Mouse (Mus musculus): ENCODE results near the gene Sf3a2.
"Not testable (repeated sequence)": the region's sequence is repeated elsewhere in the genome, so short reads cannot be mapped to it uniquely, and the experiment has no call there.

The Sf3a2 gene

DNA sequence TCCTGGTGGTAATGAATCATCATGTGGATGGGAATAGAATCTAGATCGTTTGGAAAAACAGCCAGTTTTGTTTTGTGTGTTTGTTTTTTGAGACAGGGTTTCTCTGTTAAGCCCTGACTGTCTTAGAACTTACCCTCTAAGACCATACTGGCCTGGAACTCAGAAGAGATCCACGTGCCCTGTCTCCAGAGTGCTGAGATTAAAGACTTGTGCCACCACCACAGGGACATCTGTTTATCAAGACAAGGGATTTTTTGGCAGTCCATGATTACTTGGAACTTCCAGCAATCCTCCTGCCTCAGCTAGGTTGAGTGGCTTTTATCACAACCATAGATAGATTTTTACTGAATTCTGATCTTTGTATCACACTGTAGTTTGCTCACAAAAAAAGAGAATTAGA, 26.8 kb downstream of the Sf3a2 start:
- no peak for DNase-seq (ENCODE audit: low spot score)

DNA sequence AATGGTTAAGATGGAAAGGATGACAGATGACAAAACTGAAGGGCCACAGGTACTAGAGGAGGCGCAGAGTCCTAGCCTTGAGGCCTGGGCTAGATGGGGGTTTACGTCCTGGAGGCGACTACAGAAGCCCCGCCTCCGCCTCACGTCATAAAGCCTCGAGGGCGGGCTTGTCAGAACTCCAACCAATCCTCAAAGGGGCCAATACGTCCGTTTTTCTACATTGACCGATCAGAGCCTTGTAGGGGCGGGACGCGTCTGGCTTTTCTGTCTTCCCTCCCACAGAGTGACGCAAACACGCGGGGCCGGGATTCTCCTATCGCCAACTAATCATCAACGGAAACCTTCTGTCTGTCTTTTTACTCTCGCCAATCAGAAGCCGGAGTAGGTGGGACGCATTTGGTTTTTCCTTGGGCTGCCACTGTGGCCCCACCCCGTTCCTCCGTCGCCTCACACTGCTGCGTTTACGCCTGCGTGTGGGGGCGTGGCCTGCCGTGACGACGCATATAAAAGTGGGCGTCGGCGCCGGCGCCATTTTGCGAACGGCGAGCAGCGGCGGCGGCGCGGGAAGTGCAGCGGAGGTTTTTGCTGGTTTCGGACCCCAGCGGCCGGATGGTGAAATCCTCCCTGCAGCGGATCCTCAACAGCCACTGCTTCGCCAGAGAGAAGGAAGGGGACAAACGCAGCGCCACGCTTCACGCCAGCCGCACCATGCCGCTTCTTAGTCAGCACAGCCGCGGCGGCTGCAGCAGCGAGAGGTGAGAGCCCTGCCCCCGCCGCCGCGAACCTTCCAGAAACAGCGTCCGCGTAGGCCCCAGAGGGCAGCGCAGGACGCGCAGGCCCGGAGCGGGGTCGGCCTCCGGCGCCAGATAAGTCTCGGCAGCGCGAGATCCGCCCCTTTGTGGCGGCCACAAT, 28.4 kb downstream of the Sf3a2 start, which contains the start of gene Oaz1:
Gene Oaz1, plus strand, starts transcription at position 506 of the 912 bp plus-strand sequence.
- peak; percentile 96 for DNase-seq (ENCODE audit: low spot score)

- DNase-seq (ENCODE audit: low spot score), result no peak
Observed at GRCm38 (mm10) chr10:80827063-80827869, 29.3 kb downstream of the Sf3a2 start.

- no peak for DNase-seq (ENCODE audit: low spot score)
Observed at GRCm38 (mm10) chr10:80827870-80828420, 29.9 kb downstream of the Sf3a2 start.

GRCm38 (mm10) chr10:80828587-80828986, 30.6 kb downstream of the Sf3a2 start:
- DNase-seq (ENCODE audit: low spot score), result not testable (repeated sequence)

DNA sequence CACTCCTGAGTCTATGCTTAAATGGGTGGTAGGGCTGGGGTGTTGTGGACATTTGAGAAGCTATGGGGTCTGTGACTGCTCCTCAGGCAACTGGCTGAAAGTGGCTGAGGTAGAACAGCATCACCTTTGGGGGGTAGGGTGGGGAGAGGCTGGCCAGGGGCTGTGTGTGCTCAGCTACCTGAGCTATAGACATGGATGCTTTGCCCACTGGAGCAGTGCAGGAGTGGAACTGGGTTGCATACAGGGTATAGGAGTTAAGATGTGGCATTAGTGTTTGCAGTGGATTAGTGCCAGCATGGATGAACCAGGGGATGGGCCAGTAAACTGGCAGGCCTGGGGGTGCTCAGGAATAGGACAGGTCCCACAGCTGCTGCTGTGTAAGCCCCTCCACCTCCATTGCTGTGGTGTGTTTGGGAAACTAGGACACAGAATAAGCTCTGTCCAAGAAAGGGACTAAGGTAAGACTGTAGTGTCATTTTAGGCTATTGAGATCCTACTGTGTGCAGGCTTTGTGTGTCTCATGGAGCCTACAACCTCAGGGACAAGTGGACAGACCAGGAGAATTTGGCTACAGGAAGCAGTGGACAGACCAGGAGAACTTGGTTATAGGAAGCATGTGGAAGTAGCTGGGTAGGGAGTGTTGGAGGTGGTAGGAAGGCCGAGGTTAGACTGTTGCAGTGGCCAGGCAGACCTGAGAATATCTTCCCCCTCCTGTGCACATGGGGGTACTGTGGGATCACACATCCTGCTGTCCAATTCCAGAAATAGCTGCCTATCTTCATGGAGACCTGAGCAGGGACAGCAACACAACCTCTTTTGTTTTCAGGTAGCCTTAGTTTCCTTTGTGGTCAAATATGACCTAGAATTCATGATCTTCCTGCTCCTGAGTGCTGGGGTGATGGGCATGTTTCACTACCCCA, 31.6 kb downstream of the Sf3a2 start:
- no peak for DNase-seq (ENCODE audit: low spot score)

DNA sequence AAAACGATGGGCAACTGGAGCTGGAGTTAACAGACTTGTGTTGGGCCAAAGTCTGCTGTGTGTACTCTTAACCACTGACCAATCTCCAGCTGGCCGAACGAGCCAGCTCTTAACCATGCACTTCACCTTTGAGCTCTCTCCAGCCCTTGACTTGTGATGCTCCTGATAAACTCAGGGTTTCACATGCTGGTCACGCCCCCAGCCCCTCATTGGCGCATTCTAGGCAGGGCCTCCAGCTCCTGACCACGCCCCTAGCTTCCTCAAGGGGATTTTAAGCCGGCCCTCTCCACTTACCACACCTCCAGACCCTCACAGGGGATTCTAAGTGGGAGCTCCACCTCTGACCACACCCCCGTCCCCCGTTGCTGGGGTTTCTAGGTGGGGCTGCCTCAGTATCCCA, 33.1 kb downstream of the Sf3a2 start:
- no peak for DNase-seq (ENCODE audit: low spot score)

GRCm38 (mm10) chr10:80832818-80833217, 34.8 kb downstream of the Sf3a2 start:
- no peak for DNase-seq (ENCODE audit: low spot score)

- DNase-seq (ENCODE audit: low spot score), result no peak
Observed at GRCm38 (mm10) chr10:80835617-80836016, 37.6 kb downstream of the Sf3a2 start.

GRCm38 (mm10) chr10:80836949-80837379, 39.0 kb downstream of the Sf3a2 start:
- no peak for DNase-seq (ENCODE audit: low spot score)

GRCm38 (mm10) chr10:80837827-80838226, 39.8 kb downstream of the Sf3a2 start:
- DNase-seq (ENCODE audit: low spot score), result no peak

DNA sequence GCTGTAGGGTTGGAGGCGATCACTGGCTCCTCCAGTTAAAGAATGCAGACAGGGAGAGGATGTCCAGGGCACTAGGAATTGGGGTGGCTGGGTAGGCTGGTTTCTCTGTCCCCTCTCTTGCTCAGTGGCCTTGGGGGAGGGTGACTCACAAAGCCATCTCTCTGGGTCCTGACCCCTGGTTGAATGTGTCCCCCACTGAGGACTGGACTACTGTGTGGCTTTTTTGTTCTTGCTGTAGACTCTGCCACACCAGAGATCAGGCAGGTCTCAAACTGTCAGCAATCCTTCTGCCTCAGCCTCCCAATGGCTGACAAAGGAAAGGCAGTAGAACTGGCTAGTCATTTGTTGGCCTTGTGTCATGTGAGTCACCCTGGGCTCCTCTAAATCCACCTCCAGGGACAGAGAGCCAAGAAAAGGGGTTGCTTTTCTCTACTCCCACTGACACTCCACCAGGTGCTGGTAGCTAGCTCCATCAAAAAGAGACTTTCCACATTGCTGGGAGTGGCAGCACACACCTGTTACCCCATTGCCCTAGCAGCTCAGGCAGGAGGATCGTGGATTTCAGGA, 40.4 kb downstream of the Sf3a2 start:
- no peak for DNase-seq (ENCODE audit: low spot score)

DNA sequence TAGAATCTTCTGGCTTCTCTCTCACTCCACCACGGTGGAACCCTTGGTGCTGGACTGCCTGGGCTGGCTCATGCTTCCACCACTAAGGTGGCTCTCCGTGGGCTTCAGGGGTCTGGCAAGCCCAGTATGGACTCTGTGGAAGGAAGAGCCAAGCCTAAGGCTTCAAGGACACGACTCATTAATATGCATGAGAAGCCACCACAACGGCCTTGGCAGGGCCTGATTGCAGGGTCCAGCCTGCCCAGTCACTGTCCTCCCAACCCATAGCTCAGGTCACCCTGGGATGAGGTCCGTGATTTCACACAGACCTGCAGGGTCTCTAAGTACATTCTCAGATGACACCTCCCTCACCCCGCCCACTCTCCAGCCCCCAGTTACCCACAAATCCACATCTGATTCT, 41.9 kb downstream of the Sf3a2 start:
- no peak for DNase-seq (ENCODE audit: low spot score)

GRCm38 (mm10) chr10:80841685-80842084, 43.7 kb downstream of the Sf3a2 start:
- DNase-seq (ENCODE audit: low spot score), result no peak

DNA sequence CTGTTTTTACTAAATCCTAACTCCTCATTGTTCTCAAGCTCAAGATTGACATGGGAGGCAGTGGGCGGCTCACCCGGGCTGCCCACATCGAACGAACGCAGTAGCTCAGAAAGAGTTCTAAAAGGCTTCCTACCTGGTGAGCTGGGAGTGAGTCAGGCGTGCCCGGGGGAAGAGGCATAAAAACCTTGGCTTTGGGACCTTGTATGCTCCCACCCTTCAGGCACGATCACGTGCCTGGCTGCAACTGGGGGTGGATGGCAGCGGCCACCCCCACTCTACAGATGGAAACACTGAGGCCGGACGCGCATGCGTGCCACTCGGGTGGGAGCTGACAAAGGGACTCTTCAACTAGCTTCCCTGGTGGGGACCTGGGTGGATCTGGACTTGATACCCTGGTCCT, 44.3 kb downstream of the Sf3a2 start:
- no peak for DNase-seq (ENCODE audit: low spot score)

DNA sequence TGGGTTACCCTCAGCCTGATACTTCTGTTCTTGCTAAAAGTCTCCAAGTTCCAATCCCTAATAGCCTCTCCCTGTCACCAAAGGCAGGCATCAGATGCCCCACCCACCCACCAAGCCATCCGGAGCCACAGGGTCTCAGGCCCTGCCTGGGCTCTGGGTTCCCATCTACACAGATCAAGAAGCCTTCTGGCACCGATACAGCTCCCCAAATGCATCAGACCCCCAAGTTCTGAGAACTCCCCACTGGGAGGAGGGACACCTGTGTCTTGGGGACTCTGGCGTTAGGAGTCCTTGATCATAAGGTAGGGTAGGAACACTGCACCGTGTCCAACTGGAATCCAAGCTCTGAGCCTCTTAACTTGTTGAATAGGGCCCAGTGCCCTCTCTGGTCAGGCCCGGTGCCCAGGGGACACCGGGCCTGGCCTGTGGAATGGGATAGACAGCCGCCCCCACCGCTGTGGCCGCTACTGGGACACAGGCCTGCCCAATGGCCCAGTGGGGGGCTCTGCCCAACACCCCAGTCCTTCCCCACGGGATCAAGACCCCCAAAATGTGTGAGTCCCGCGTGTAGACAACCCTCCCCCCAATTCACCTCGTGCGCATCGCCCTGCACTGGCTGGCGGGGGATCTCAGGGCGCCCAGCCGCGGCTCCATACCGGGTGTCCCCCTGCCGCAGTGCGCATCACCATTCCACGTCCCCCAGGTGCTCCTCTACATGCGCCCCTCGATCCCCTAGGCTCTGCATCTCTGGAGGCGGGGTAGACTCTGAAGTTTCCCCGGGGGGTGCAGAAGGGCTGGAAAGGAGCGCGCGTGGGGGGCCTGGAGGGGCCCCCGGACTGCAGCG, 45.3 kb downstream of the Sf3a2 start:
- DNase-seq (ENCODE audit: low spot score), result no peak

GRCm38 (mm10) chr10:80843931-80844547, 46.0 kb downstream of the Sf3a2 start, which contains the start of gene Lingo3:
TSS of gene Lingo3 (minus strand) at chr10:80844039.
- no peak for DNase-seq (ENCODE audit: low spot score)

GRCm38 (mm10) chr10:80845055-80845693, 47.2 kb downstream of the Sf3a2 start:
- DNase-seq (ENCODE audit: low spot score), result no peak

- no peak for DNase-seq (ENCODE audit: low spot score)
Observed at GRCm38 (mm10) chr10:80845732-80846131, 47.7 kb downstream of the Sf3a2 start.
